Mouse (Mus musculus): ENCODE data around the gene Mmd2. TPM values are rescaled to one million over a fixed set of nuclear protein-coding genes. Genes with fewer than 3 reads are reported as not detected.

The Mmd2 gene
- total and polyA plus RNA-seq, 2 experiments = 9.8 to 13.1 TPM

GRCm38 (mm10) chr5:142537286-142537685 is 71.3 kb downstream of the Mmd2 start:
- no peak overlapping the region for H3K4me3 ChIP-seq (ENCODE audit: insufficient read depth, low read depth, low read length)
- no peaks in the 10 kb centered on the region for H3K27me3 ChIP-seq (ENCODE audit: control insufficient read depth, insufficient read depth, low read length)
- no peak for DNase-seq (ENCODE audit: extremely low read depth, low read depth, low spot score)
- no peaks in the 10 kb centered on the region for H3K4me1 ChIP-seq (ENCODE audit: control insufficient read depth, insufficient read depth, low read length)
- no peak overlapping the region for H3K9ac ChIP-seq (ENCODE audit: low read depth, low read length)
- 84% methylated on average over 3 of the region's 3 CpGs for WGBS
- H3K79me2 ChIP-seq (ENCODE audit: control insufficient read depth, insufficient read depth, low read length) = no peaks in the 10 kb centered on the region
- no peaks in the 10 kb centered on the region for H3K36me3 ChIP-seq (ENCODE audit: control insufficient read depth, insufficient read depth, low read length)
- TF ChIP-seq CTCF (IDR thresholded peaks at IDR 0.05; ENCODE audit: low read depth, low read length) = no peak
- no peak for TF ChIP-seq POLR2A (IDR thresholded peaks at IDR 0.05; ENCODE audit: extremely low read depth, insufficient read depth, low read length)
- H3K27ac ChIP-seq (replicated peaks; ENCODE audit: insufficient read depth, low read depth, low read length) = no peak overlapping the region

GRCm38 (mm10) chr5:142535388-142535787 is 73.2 kb downstream of the Mmd2 start:
- no peaks in the 10 kb centered on the region for H3K79me2 ChIP-seq (ENCODE audit: control insufficient read depth, insufficient read depth, low read length)
- DNase-seq (ENCODE audit: extremely low read depth, low read depth, low spot score) = no peak
- H3K36me3 ChIP-seq (ENCODE audit: control insufficient read depth, insufficient read depth, low read length) = no peaks in the 10 kb centered on the region
- no peak overlapping the region for H3K4me3 ChIP-seq (ENCODE audit: insufficient read depth, low read depth, low read length)
- WGBS = 90% methylated on average over 4 of the region's 4 CpGs
- no peak overlapping the region for H3K27ac ChIP-seq (replicated peaks; ENCODE audit: insufficient read depth, low read depth, low read length)
- H3K9ac ChIP-seq (ENCODE audit: low read depth, low read length) = no peak overlapping the region
- H3K27me3 ChIP-seq (ENCODE audit: control insufficient read depth, insufficient read depth, low read length) = peaks cover 2% of the 10 kb centered on the region; the same call in 1 of the 2 replicates
- H3K4me1 ChIP-seq (ENCODE audit: control insufficient read depth, insufficient read depth, low read length) = no peaks in the 10 kb centered on the region
- TF ChIP-seq CTCF (IDR thresholded peaks at IDR 0.05; ENCODE audit: low read depth, low read length) (no peak), POLR2A (IDR thresholded peaks at IDR 0.05; ENCODE audit: extremely low read depth, insufficient read depth, low read length) (no peak)

GRCm38 (mm10) chr5:142529915-142530314 is 78.7 kb downstream of the Mmd2 start, which contains the start of gene Papolb:
Gene Papolb (minus strand): TSS chr5:142530076.
- DNase-seq (ENCODE audit: extremely low read depth, low read depth, low spot score) = no peak
- Histone ChIP-seq H3K9ac (ENCODE audit: low read depth, low read length) (no peak within 1 kb of the TSS), H3K4me3 (ENCODE audit: insufficient read depth, low read depth, low read length) (no peak within 1 kb of the TSS), H3K27me3 (ENCODE audit: control insufficient read depth, insufficient read depth, low read length) (peaks cover 7% of the 10 kb centered on the region; the same call in 1 of the 2 replicates), H3K27ac (replicated peaks; ENCODE audit: insufficient read depth, low read depth, low read length) (no peak within 1 kb of the TSS), H3K4me1 (ENCODE audit: control insufficient read depth, insufficient read depth, low read length) (no peaks in the 10 kb centered on the region), H3K36me3 (ENCODE audit: control insufficient read depth, insufficient read depth, low read length) (no peaks in the 10 kb centered on the region), H3K79me2 (ENCODE audit: control insufficient read depth, insufficient read depth, low read length) (no peaks in the 10 kb centered on the region)
- TF ChIP-seq POLR2A (IDR thresholded peaks at IDR 0.05; ENCODE audit: extremely low read depth, insufficient read depth, low read length) = no peak
- no peak for TF ChIP-seq CTCF (IDR thresholded peaks at IDR 0.05; ENCODE audit: low read depth, low read length)
- WGBS = 24% methylated on average over 41 of the region's 41 CpGs

- WGBS = 74% methylated on average over 8 of the region's 8 CpGs
- Histone ChIP-seq H3K9ac (ENCODE audit: low read depth, low read length) (no peak overlapping the region), H3K4me3 (ENCODE audit: insufficient read depth, low read depth, low read length) (no peak overlapping the region), H3K79me2 (ENCODE audit: control insufficient read depth, insufficient read depth, low read length) (no peaks in the 10 kb centered on the region), H3K4me1 (ENCODE audit: control insufficient read depth, insufficient read depth, low read length) (no peaks in the 10 kb centered on the region), H3K27me3 (ENCODE audit: control insufficient read depth, insufficient read depth, low read length) (0 out of 2 replicates have a peak, but pooled peaks cover 3% of the 10 kb centered on the region), H3K27ac (replicated peaks; ENCODE audit: insufficient read depth, low read depth, low read length) (no peak overlapping the region), H3K36me3 (ENCODE audit: control insufficient read depth, insufficient read depth, low read length) (no peaks in the 10 kb centered on the region)
- TF ChIP-seq CTCF (IDR thresholded peaks at IDR 0.05; ENCODE audit: low read depth, low read length) (no peak), POLR2A (IDR thresholded peaks at IDR 0.05; ENCODE audit: extremely low read depth, insufficient read depth, low read length) (no peak)
- no peak for DNase-seq (ENCODE audit: extremely low read depth, low read depth, low spot score)
These were observed 83.7 kb downstream of the Mmd2 start for GRCm38 (mm10) chr5:142524711-142525464.

GRCm38 (mm10) chr5:142521195-142521866 is 87.3 kb downstream of the Mmd2 start:
- Histone ChIP-seq H3K27ac (replicated peaks; ENCODE audit: insufficient read depth, low read depth, low read length) (no peak overlapping the region), H3K36me3 (ENCODE audit: control insufficient read depth, insufficient read depth, low read length) (no peaks in the 10 kb centered on the region), H3K4me3 (ENCODE audit: insufficient read depth, low read depth, low read length) (no peak overlapping the region), H3K27me3 (ENCODE audit: control insufficient read depth, insufficient read depth, low read length) (0 out of 2 replicates have a peak, but pooled peaks cover 2% of the 10 kb centered on the region), H3K9ac (ENCODE audit: low read depth, low read length) (no peak overlapping the region), H3K4me1 (ENCODE audit: control insufficient read depth, insufficient read depth, low read length) (no peaks in the 10 kb centered on the region), H3K79me2 (ENCODE audit: control insufficient read depth, insufficient read depth, low read length) (no peaks in the 10 kb centered on the region)
- WGBS = 90% methylated on average over 11 of the region's 11 CpGs
- DNase-seq (ENCODE audit: extremely low read depth, low read depth, low spot score) = no peak
- no peak for TF ChIP-seq POLR2A (IDR thresholded peaks at IDR 0.05; ENCODE audit: extremely low read depth, insufficient read depth, low read length)
- no peak for TF ChIP-seq CTCF (IDR thresholded peaks at IDR 0.05; ENCODE audit: low read depth, low read length)

All from liver, adult 2 months (tissue).